Mouse (Mus musculus): ENCODE data around the gene Gm10778. TPM values are rescaled to one million over a fixed set of nuclear protein-coding genes. Genes with fewer than 3 reads are reported as not detected.
A peak's percentile ranks its signal among the peaks of the same experiment; 100 is the strongest.
"Not testable (repeated sequence)": the region's sequence is repeated elsewhere in the genome, so short reads cannot be mapped to it uniquely, and the experiment has no call there.

Gm10778 gene
- polyA plus RNA-seq, 1 experiment from 2014 or later, result 3.6 TPM

- 5% methylated on average over 40 of the region's 40 CpGs for WGBS
- Histone ChIP-seq H3K9ac (ENCODE audit: low read depth, low read length) (peak within 1 kb of the TSS; percentile 80), H3K4me1 (ENCODE audit: control insufficient read depth, insufficient read depth, low read length) (peaks cover 17% of the 10 kb centered on the region), H3K27me3 (replicated peaks; ENCODE audit: control insufficient read depth, insufficient read depth, low read length) (no peaks in the 10 kb centered on the region), H3K4me3 (ENCODE audit: low read length) (peak within 1 kb of the TSS; percentile 77), H3K9me3 (ENCODE audit: control insufficient read depth, low read length) (no peaks in the 10 kb centered on the region), H3K4me2 (ENCODE audit: low read depth, low read length) (peak within 1 kb of the TSS; percentile 86), H3K36me3 (ENCODE audit: control insufficient read depth, insufficient read depth, low read length) (0 out of 2 replicates have a peak, but pooled peaks cover 8% of the 10 kb centered on the region), H3K27ac (ENCODE audit: low read length) (peak within 1 kb of the TSS; percentile 77)
- ATAC-seq, result peak; percentile 93
These were observed 21.6 kb upstream of the Gm10778 start, which contains the start of gene Sirt6 for GRCm38 (mm10) chr10:81626994-81627835. TSS of gene Sirt6 (minus strand) at chr10:81627797.

- Histone ChIP-seq H3K27me3 (replicated peaks; ENCODE audit: control insufficient read depth, insufficient read depth, low read length) (no peaks in the 10 kb centered on the region), H3K4me3 (ENCODE audit: low read length) (peak overlapping the region; percentile 77), H3K9ac (ENCODE audit: low read depth, low read length) (peak overlapping the region; percentile 80), H3K27ac (ENCODE audit: low read length) (peak overlapping the region; percentile 77), H3K9me3 (ENCODE audit: control insufficient read depth, low read length) (no peaks in the 10 kb centered on the region), H3K4me2 (ENCODE audit: low read depth, low read length) (peak overlapping the region; percentile 86), H3K4me1 (ENCODE audit: control insufficient read depth, insufficient read depth, low read length) (peaks cover 17% of the 10 kb centered on the region), H3K36me3 (ENCODE audit: control insufficient read depth, insufficient read depth, low read length) (0 out of 2 replicates have a peak, but pooled peaks cover 5% of the 10 kb centered on the region)
- WGBS, result 43% methylated on average over 7 of the region's 7 CpGs
- ATAC-seq, result peak; percentile 43
These were observed 21.0 kb upstream of the Gm10778 start for GRCm38 (mm10) chr10:81627836-81628220.

- Histone ChIP-seq H3K4me2 (ENCODE audit: low read depth, low read length) (peak within 1 kb of the TSS; percentile 86), H3K9ac (ENCODE audit: low read depth, low read length) (peak within 1 kb of the TSS; percentile 80), H3K9me3 (ENCODE audit: control insufficient read depth, low read length) (no peaks in the 10 kb centered on the region), H3K36me3 (ENCODE audit: control insufficient read depth, insufficient read depth, low read length) (0 out of 2 replicates have a peak, but pooled peaks cover 5% of the 10 kb centered on the region), H3K27ac (ENCODE audit: low read length) (peak within 1 kb of the TSS; percentile 77), H3K27me3 (replicated peaks; ENCODE audit: control insufficient read depth, insufficient read depth, low read length) (no peaks in the 10 kb centered on the region), H3K4me1 (ENCODE audit: control insufficient read depth, insufficient read depth, low read length) (peaks cover 20% of the 10 kb centered on the region), H3K4me3 (ENCODE audit: low read length) (peak within 1 kb of the TSS; percentile 77)
- ATAC-seq, result no peak
- WGBS, result 82% methylated on average over 16 of the region's 16 CpGs
These were observed 20.5 kb upstream of the Gm10778 start, which contains the start of gene Ankrd24 for GRCm38 (mm10) chr10:81628390-81628789. TSS of gene Ankrd24 (plus strand) at chr10:81628540.

- peak; percentile 94 for ATAC-seq
- Histone ChIP-seq H3K27me3 (replicated peaks; ENCODE audit: control insufficient read depth, insufficient read depth, low read length) (no peaks in the 10 kb centered on the region), H3K4me1 (ENCODE audit: control insufficient read depth, insufficient read depth, low read length) (peaks cover 11% of the 10 kb centered on the region), H3K27ac (ENCODE audit: low read length) (peak overlapping the region; percentile 56), H3K4me2 (ENCODE audit: low read depth, low read length) (peak overlapping the region; percentile 89), H3K36me3 (ENCODE audit: control insufficient read depth, insufficient read depth, low read length) (no peaks in the 10 kb centered on the region), H3K9me3 (ENCODE audit: control insufficient read depth, low read length) (no peaks in the 10 kb centered on the region), H3K4me3 (ENCODE audit: low read length) (peak overlapping the region; percentile 54), H3K9ac (ENCODE audit: low read depth, low read length) (peak overlapping the region; percentile 77)
- WGBS, result 4% methylated on average over 36 of the region's 37 CpGs
These were observed 15.4 kb upstream of the Gm10778 start for GRCm38 (mm10) chr10:81633253-81634099.

GRCm38 (mm10) chr10:81636338-81636737, 12.5 kb upstream of the Gm10778 start:
- Histone ChIP-seq H3K9ac (ENCODE audit: low read depth, low read length) (no peak overlapping the region), H3K27ac (ENCODE audit: low read length) (no peak overlapping the region), H3K4me1 (ENCODE audit: control insufficient read depth, insufficient read depth, low read length) (peaks cover 11% of the 10 kb centered on the region), H3K36me3 (ENCODE audit: control insufficient read depth, insufficient read depth, low read length) (no peaks in the 10 kb centered on the region), H3K27me3 (replicated peaks; ENCODE audit: control insufficient read depth, insufficient read depth, low read length) (no peaks in the 10 kb centered on the region), H3K4me3 (ENCODE audit: low read length) (no peak overlapping the region), H3K4me2 (ENCODE audit: low read depth, low read length) (no peak overlapping the region), H3K9me3 (ENCODE audit: control insufficient read depth, low read length) (no peaks in the 10 kb centered on the region)
- ATAC-seq, result no peak
- WGBS, result 13% methylated on average over 8 of the region's 8 CpGs

GRCm38 (mm10) chr10:81638101-81638500, 10.8 kb upstream of the Gm10778 start:
- ATAC-seq, result no peak
- WGBS, result 67% methylated on average over 6 of the region's 6 CpGs
- no peak overlapping the region for H3K4me2 ChIP-seq (ENCODE audit: low read depth, low read length)
- H3K4me1 ChIP-seq (ENCODE audit: control insufficient read depth, insufficient read depth, low read length), result peaks cover 21% of the 10 kb centered on the region
- no peaks in the 10 kb centered on the region for H3K36me3 ChIP-seq (ENCODE audit: control insufficient read depth, insufficient read depth, low read length)
- no peak overlapping the region for H3K4me3 ChIP-seq (ENCODE audit: low read length)
- no peak overlapping the region for H3K9ac ChIP-seq (ENCODE audit: low read depth, low read length)
- no peaks in the 10 kb centered on the region for H3K9me3 ChIP-seq (ENCODE audit: control insufficient read depth, low read length)
- no peak overlapping the region for H3K27ac ChIP-seq (ENCODE audit: low read length)
- no peaks in the 10 kb centered on the region for H3K27me3 ChIP-seq (replicated peaks; ENCODE audit: control insufficient read depth, insufficient read depth, low read length)

- H3K9ac ChIP-seq (ENCODE audit: low read depth, low read length); H3K27ac ChIP-seq (ENCODE audit: low read length); H3K36me3 ChIP-seq (ENCODE audit: control insufficient read depth, insufficient read depth, low read length); H3K27me3 ChIP-seq (replicated peaks; ENCODE audit: control insufficient read depth, insufficient read depth, low read length); H3K9me3 ChIP-seq (ENCODE audit: control insufficient read depth, low read length); ATAC-seq; H3K4me3 ChIP-seq (ENCODE audit: low read length); H3K4me2 ChIP-seq (ENCODE audit: low read depth, low read length): not testable (repeated sequence)
- H3K4me1 ChIP-seq (ENCODE audit: control insufficient read depth, insufficient read depth, low read length), result peaks cover 17% of the 10 kb centered on the region
- WGBS, result 39% methylated on average over 4 of the region's 4 CpGs
These were observed 8.0 kb upstream of the Gm10778 start for GRCm38 (mm10) chr10:81640825-81641224.

GRCm38 (mm10) chr10:81641566-81641965, 7.3 kb upstream of the Gm10778 start:
- Histone ChIP-seq H3K27me3 (replicated peaks; ENCODE audit: control insufficient read depth, insufficient read depth, low read length) (no peaks in the 10 kb centered on the region), H3K4me3 (ENCODE audit: low read length) (no peak overlapping the region), H3K9me3 (ENCODE audit: control insufficient read depth, low read length) (no peaks in the 10 kb centered on the region), H3K36me3 (ENCODE audit: control insufficient read depth, insufficient read depth, low read length) (no peaks in the 10 kb centered on the region), H3K27ac (ENCODE audit: low read length) (no peak overlapping the region), H3K4me2 (ENCODE audit: low read depth, low read length) (no peak overlapping the region), H3K9ac (ENCODE audit: low read depth, low read length) (no peak overlapping the region), H3K4me1 (ENCODE audit: control insufficient read depth, insufficient read depth, low read length) (peaks cover 17% of the 10 kb centered on the region)
- no peak for ATAC-seq
- WGBS, result 86% methylated on average over 2 of the region's 2 CpGs

- H3K4me1 ChIP-seq (ENCODE audit: control insufficient read depth, insufficient read depth, low read length), result peaks cover 17% of the 10 kb centered on the region
- H3K4me3 ChIP-seq (ENCODE audit: low read length), result peak overlapping the region; percentile 91
- peak overlapping the region; percentile 100 for H3K9ac ChIP-seq (ENCODE audit: low read depth, low read length)
- ATAC-seq, result no peak
- H3K4me2 ChIP-seq (ENCODE audit: low read depth, low read length), result peak overlapping the region; percentile 92
- 71% methylated on average over 8 of the region's 8 CpGs for WGBS
- H3K9me3 ChIP-seq (ENCODE audit: control insufficient read depth, low read length), result no peaks in the 10 kb centered on the region
- H3K27ac ChIP-seq (ENCODE audit: low read length), result no peak overlapping the region
- no peaks in the 10 kb centered on the region for H3K27me3 ChIP-seq (replicated peaks; ENCODE audit: control insufficient read depth, insufficient read depth, low read length)
- H3K36me3 ChIP-seq (ENCODE audit: control insufficient read depth, insufficient read depth, low read length), result no peaks in the 10 kb centered on the region
These were observed 6.7 kb upstream of the Gm10778 start for GRCm38 (mm10) chr10:81641978-81642647.

Data from intestine, embryonic 16.5 days (tissue).